Mouse (Mus musculus): ENCODE results near the gene Tango2. TPM values are rescaled to one million over a fixed set of nuclear protein-coding genes. Genes with fewer than 3 reads are reported as not detected.
"Not testable (repeated sequence)": the region's sequence is repeated elsewhere in the genome, so short reads cannot be mapped to it uniquely, and the experiment has no call there.

The Tango2 gene
- polyA plus RNA-seq, 1 experiment from 2014 or later: 47.9 TPM

DNA sequence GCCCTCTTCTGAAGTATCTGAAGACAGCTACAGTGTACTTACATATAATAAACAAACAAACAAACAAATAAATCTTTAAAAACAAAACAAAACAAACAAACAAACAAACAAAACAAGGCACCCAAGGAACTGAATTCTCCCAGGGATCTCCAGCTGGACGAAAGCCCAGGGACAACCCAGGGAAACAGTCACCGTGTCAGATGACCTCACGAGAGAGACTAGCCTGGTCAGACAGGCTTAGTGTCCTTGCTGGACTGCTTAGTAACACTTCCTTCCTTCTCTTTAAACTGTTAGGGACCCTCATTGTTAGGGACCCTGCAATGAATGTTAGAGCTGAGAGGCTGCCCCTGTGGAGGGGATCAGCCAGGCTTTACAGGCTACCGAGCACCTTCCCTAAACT is 10.6 kb downstream of the Tango2 start:
- Histone ChIP-seq H3K36me3 (peaks cover 21% of the 10 kb centered on the region), H3K9me3 (no peaks in the 10 kb centered on the region), H3K4me3 (no peak overlapping the region), H3K9ac (no peak overlapping the region), H3K27me3 (replicated peaks) (no peaks in the 10 kb centered on the region), H3K4me2 (no peak overlapping the region), H3K27ac (replicated peaks) (no peak overlapping the region), H3K4me1 (peaks cover 46% of the 10 kb centered on the region)
- no peak for ATAC-seq (ENCODE audit: extremely low read depth, insufficient number of reproducible peaks, low FRiP score, low TSS enrichment)
- WGBS: 75% methylated on average over 4 of the region's 4 CpGs

DNA sequence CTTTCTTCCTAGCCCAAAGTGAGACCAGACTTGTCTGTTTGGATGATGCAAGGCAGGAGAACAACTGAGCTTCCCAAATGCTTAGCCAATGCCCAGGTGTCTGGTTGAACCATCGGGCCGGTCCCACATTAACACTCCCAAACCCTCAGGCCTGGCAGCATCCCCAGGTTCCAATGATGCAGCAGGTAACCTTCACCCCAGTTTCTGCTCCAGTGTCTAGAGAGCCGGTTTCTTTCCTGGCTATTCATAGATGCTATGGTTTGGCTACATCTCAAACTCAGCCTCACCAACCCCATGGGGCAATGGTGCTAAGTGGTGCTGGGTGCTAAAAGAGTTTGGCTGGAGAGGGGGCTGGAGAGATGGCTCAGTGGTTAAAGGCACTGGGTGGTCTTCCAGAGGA is 11.9 kb downstream of the Tango2 start:
- Histone ChIP-seq H3K36me3 (peaks cover 31% of the 10 kb centered on the region), H3K4me1 (peaks cover 37% of the 10 kb centered on the region), H3K4me3 (no peak overlapping the region), H3K27ac (replicated peaks) (no peak overlapping the region), H3K4me2 (no peak overlapping the region), H3K9me3 (no peaks in the 10 kb centered on the region), H3K27me3 (replicated peaks) (no peaks in the 10 kb centered on the region), H3K9ac (no peak overlapping the region)
- no peak for ATAC-seq (ENCODE audit: extremely low read depth, insufficient number of reproducible peaks, low FRiP score, low TSS enrichment)
- WGBS: 93% methylated on average over 3 of the region's 3 CpGs

DNA sequence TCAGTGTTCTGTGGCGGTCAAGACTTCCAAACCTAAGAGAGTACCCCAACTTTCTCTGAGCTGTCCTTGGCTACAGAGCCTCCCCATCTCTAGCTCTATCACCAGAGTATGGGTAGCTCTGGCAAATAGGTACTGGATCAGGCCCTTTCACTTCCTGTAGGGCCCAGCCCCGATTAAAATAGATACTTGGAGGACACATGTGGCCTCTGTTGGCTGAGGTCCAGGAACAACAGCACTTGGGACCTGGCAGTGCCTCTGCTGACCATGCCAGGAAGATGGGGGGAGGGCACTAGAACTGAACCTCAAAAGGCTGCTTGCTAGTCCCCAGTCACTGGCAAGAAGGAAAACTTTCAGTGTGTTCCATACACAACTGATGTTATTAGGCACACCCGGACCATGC is 13.9 kb downstream of the Tango2 start:
- H3K4me3 ChIP-seq: no peak overlapping the region
- no peak for ATAC-seq (ENCODE audit: extremely low read depth, insufficient number of reproducible peaks, low FRiP score, low TSS enrichment)
- 64% methylated on average over 3 of the region's 3 CpGs for WGBS
- no peaks in the 10 kb centered on the region for H3K27me3 ChIP-seq (replicated peaks)
- H3K36me3 ChIP-seq: peaks cover 31% of the 10 kb centered on the region
- H3K27ac ChIP-seq (replicated peaks): no peak overlapping the region; the same call in 1 of the 2 replicates
- no peak overlapping the region for H3K4me2 ChIP-seq
- H3K9ac ChIP-seq: no peak overlapping the region
- H3K4me1 ChIP-seq: peaks cover 30% of the 10 kb centered on the region
- H3K9me3 ChIP-seq: no peaks in the 10 kb centered on the region

DNA sequence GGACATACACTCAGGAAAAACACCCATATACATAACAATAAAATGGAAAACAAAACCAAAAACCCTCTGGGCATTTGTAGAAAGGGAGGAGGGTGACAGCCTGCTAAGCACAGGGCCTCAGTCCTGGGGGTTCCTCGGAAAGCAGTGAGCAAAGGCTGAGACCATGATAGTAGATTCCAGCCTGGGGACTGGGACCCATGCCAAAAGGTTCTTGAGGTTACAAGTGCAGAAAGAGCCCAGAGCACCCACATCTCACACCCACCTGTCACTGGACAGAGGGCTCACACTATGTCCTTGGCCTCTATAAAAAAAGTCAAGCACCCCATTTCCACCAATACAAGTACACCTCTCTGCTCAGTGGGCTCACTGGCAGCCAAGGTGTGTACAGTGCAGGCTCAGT is 19.4 kb downstream of the Tango2 start:
- H3K36me3 ChIP-seq: peaks cover 25% of the 10 kb centered on the region
- H3K4me2 ChIP-seq: no peak overlapping the region
- H3K4me1 ChIP-seq: peaks cover 23% of the 10 kb centered on the region
- peak overlapping the region; percentile 71 for H3K27ac ChIP-seq (replicated peaks)
- ATAC-seq (ENCODE audit: extremely low read depth, insufficient number of reproducible peaks, low FRiP score, low TSS enrichment): 0 out of 2 replicates have a peak, but pooled peaks have one; percentile 65
- 56% methylated on average over 1 of the region's 1 CpGs for WGBS
- H3K27me3 ChIP-seq (replicated peaks): no peaks in the 10 kb centered on the region
- H3K9ac ChIP-seq: no peak overlapping the region
- no peak overlapping the region for H3K4me3 ChIP-seq
- H3K9me3 ChIP-seq: no peaks in the 10 kb centered on the region

DNA sequence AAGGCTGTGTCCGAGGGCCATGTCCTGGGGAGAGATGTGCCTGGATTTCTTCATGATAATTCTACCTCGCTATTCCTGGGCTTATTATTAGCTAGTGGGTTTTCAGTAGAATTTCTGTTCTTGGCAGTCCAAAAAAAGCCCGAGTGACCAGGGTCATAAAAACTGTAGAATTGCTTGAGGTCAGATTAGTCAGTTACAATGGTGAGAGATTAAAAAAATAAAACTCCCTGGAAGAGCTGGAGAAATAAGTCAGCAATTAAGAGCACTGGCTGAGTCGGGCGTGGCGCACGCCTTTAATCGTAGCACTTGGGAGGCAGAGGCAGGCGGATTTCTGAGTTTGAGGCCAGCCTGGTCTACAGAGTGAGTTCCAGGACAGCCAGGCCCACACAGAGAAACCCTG is 20.0 kb downstream of the Tango2 start:
- Histone ChIP-seq H3K9ac (no peak overlapping the region), H3K27ac (replicated peaks) (peak overlapping the region; percentile 71), H3K36me3 (peaks cover 26% of the 10 kb centered on the region), H3K9me3 (no peaks in the 10 kb centered on the region), H3K4me1 (peaks cover 22% of the 10 kb centered on the region), H3K4me2 (no peak overlapping the region), H3K4me3 (no peak overlapping the region), H3K27me3 (replicated peaks) (no peaks in the 10 kb centered on the region)
- 93% methylated on average over 9 of the region's 9 CpGs for WGBS
- ATAC-seq (ENCODE audit: extremely low read depth, insufficient number of reproducible peaks, low FRiP score, low TSS enrichment): no peak

- Histone ChIP-seq H3K27ac (replicated peaks) (no peak overlapping the region), H3K9me3 (no peaks in the 10 kb centered on the region), H3K9ac (no peak overlapping the region), H3K36me3 (peaks cover 28% of the 10 kb centered on the region), H3K27me3 (replicated peaks) (no peaks in the 10 kb centered on the region), H3K4me3 (no peak overlapping the region), H3K4me2 (no peak overlapping the region), H3K4me1 (peaks cover 22% of the 10 kb centered on the region)
- 70% methylated on average over 4 of the region's 4 CpGs for WGBS
- no peak for ATAC-seq (ENCODE audit: extremely low read depth, insufficient number of reproducible peaks, low FRiP score, low TSS enrichment)
These were observed 22.2 kb downstream of the Tango2 start for GRCm38 (mm10) chr16:18325741-18326140.

GRCm38 (mm10) chr16:18324031-18324430 is 23.9 kb downstream of the Tango2 start:
- Histone ChIP-seq H3K4me3 (no peak overlapping the region), H3K9ac (no peak overlapping the region), H3K4me2 (no peak overlapping the region), H3K9me3 (no peaks in the 10 kb centered on the region), H3K27ac (replicated peaks) (no peak overlapping the region), H3K27me3 (replicated peaks) (no peaks in the 10 kb centered on the region), H3K4me1 (peaks cover 13% of the 10 kb centered on the region), H3K36me3 (peaks cover 36% of the 10 kb centered on the region)
- 89% methylated on average over 6 of the region's 6 CpGs for WGBS
- ATAC-seq (ENCODE audit: extremely low read depth, insufficient number of reproducible peaks, low FRiP score, low TSS enrichment): no peak

DNA sequence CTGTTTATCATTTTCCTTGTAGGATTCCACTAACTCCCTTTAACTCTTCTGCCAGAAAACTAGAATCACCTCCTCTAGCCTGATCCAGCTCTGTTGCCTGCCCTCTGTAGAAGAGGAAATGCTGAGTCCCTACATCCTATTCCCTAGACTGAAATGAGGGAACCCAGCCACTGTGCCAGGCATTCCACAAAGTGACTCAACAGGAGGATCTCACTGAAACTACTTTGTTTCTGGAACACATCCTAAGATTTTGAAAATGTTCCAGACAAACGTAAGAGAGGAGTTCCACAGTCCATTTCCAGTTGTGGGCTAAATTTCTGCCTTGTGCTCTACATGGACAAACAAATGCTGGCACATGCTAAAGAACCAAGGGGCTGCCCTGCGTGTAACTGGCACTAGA is 24.4 kb downstream of the Tango2 start:
- no peak for ATAC-seq (ENCODE audit: extremely low read depth, insufficient number of reproducible peaks, low FRiP score, low TSS enrichment)
- peaks cover 39% of the 10 kb centered on the region for H3K36me3 ChIP-seq
- no peak overlapping the region for H3K4me3 ChIP-seq
- H3K27ac ChIP-seq (replicated peaks): no peak overlapping the region
- 81% methylated on average over 2 of the region's 2 CpGs for WGBS
- no peaks in the 10 kb centered on the region for H3K27me3 ChIP-seq (replicated peaks)
- no peak overlapping the region for H3K4me2 ChIP-seq
- H3K9me3 ChIP-seq: no peaks in the 10 kb centered on the region
- H3K4me1 ChIP-seq: peaks cover 8% of the 10 kb centered on the region
- H3K9ac ChIP-seq: no peak overlapping the region

- 83% methylated on average over 2 of the region's 2 CpGs for WGBS
- H3K27me3 ChIP-seq (replicated peaks): no peaks in the 10 kb centered on the region
- no peak overlapping the region for H3K27ac ChIP-seq (replicated peaks)
- ATAC-seq (ENCODE audit: extremely low read depth, insufficient number of reproducible peaks, low FRiP score, low TSS enrichment): no peak
- no peak overlapping the region for H3K4me3 ChIP-seq
- H3K4me2 ChIP-seq: no peak overlapping the region
- H3K9ac ChIP-seq: no peak overlapping the region
- no peaks in the 10 kb centered on the region for H3K9me3 ChIP-seq
- no peaks in the 10 kb centered on the region for H3K4me1 ChIP-seq
- H3K36me3 ChIP-seq: peaks cover 48% of the 10 kb centered on the region
These were observed 26.5 kb downstream of the Tango2 start for GRCm38 (mm10) chr16:18321443-18321842.

DNA sequence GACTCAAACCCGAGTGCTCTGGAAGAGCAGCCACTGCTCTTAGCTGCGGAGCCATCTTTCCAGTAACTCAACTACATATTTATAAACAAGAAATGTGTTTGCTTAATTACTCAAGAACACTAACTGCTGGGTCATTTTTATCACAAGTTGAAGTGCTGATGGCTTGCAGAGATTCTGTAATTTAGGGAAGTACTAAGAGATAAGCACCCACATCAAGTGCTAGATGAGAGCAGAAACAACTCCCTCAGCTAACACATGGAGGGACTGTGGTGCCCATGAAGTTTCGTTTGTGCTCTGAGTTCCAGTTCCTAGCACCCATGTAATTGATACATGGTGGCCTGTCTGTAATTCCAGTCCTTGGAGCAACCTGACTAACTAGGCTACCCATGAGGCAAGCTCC is 28.9 kb downstream of the Tango2 start:
- Histone ChIP-seq H3K27me3 (replicated peaks) (no peaks in the 10 kb centered on the region), H3K27ac (replicated peaks) (no peak overlapping the region), H3K9me3 (no peaks in the 10 kb centered on the region), H3K36me3 (peaks cover 52% of the 10 kb centered on the region), H3K4me3 (no peak overlapping the region), H3K9ac (no peak overlapping the region), H3K4me2 (no peak overlapping the region), H3K4me1 (no peaks in the 10 kb centered on the region)
- no peak for ATAC-seq (ENCODE audit: extremely low read depth, insufficient number of reproducible peaks, low FRiP score, low TSS enrichment)
- 76% methylated on average over 3 of the region's 3 CpGs for WGBS

GRCm38 (mm10) chr16:18308159-18308558 is 39.7 kb downstream of the Tango2 start:
- Histone ChIP-seq H3K9me3 (no peaks in the 10 kb centered on the region), H3K9ac (no peak overlapping the region), H3K4me3 (no peak overlapping the region), H3K4me2 (no peak overlapping the region), H3K36me3 (peaks cover 76% of the 10 kb centered on the region), H3K27ac (replicated peaks) (no peak overlapping the region), H3K4me1 (no peaks in the 10 kb centered on the region), H3K27me3 (replicated peaks) (no peaks in the 10 kb centered on the region)
- ATAC-seq (ENCODE audit: extremely low read depth, insufficient number of reproducible peaks, low FRiP score, low TSS enrichment): no peak
- WGBS: 83% methylated on average over 1 of the region's 1 CpGs

DNA sequence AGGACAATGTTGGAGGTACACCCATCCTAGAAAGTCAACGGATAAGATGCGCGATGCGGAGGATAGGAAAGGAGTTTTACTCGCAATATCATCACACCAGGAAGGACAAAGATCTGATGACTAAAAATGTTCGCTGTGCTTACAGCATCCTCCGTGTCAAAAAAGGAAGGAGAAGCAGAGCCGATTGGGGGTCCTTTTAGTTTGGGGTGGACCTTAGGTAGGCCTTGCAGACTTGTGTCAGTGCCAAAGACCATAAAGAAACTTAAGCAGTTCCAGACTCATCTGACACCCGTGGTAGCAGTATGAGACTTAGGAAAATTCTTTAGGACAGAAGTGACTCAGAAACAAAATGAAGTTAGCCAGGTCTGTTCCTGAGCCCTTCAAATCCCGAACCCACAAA is 58.3 kb downstream of the Tango2 start:
- peak overlapping the region; percentile 95 for H3K4me3 ChIP-seq
- peaks cover 26% of the 10 kb centered on the region for H3K36me3 ChIP-seq
- H3K4me2 ChIP-seq: peak overlapping the region; percentile 97
- H3K27me3 ChIP-seq (replicated peaks); H3K9me3 ChIP-seq; ATAC-seq (ENCODE audit: extremely low read depth, insufficient number of reproducible peaks, low FRiP score, low TSS enrichment): not testable (repeated sequence)
- H3K27ac ChIP-seq (replicated peaks): peak overlapping the region; percentile 67
- peak overlapping the region; percentile 99 for H3K9ac ChIP-seq
- WGBS: 4% methylated on average over 10 of the region's 10 CpGs
- peaks cover 35% of the 10 kb centered on the region for H3K4me1 ChIP-seq

All from heart, embryonic 13.5 days (tissue).